Mouse (Mus musculus) cerebellum, adult 9-10 months (tissue): ENCODE measurements around the gene Ttc28.

Source experiments
- DNase-seq: peaks from one replicate; pipeline ENCODE4 v3.0.0; 2022

Ttc28 gene

DNA sequence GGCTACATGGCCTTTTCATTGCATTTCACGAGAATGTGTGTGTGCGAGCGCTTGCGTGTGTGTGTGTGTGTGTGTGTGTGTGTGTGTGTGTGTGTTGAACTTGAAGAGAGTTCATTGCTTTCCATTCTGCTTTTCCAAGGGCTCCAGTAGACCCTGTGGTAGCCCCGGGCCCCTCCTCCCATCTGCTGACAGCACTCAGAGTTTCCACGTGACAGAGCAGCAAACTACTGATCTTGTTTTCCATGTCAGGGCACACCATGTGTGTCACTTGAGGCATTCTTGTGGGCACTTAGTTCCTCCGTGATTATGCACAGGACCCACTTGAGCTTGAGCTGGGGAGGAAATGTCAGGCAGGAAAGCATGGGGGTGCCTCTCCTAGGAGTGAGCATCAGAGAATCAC is 177.5 kb downstream of the Ttc28 start:
- no peak for DNase-seq

GRCm38 (mm10) chr5:111058401-111059139 is 179.0 kb downstream of the Ttc28 start:
- DNase-seq: peak; percentile 51

DNA sequence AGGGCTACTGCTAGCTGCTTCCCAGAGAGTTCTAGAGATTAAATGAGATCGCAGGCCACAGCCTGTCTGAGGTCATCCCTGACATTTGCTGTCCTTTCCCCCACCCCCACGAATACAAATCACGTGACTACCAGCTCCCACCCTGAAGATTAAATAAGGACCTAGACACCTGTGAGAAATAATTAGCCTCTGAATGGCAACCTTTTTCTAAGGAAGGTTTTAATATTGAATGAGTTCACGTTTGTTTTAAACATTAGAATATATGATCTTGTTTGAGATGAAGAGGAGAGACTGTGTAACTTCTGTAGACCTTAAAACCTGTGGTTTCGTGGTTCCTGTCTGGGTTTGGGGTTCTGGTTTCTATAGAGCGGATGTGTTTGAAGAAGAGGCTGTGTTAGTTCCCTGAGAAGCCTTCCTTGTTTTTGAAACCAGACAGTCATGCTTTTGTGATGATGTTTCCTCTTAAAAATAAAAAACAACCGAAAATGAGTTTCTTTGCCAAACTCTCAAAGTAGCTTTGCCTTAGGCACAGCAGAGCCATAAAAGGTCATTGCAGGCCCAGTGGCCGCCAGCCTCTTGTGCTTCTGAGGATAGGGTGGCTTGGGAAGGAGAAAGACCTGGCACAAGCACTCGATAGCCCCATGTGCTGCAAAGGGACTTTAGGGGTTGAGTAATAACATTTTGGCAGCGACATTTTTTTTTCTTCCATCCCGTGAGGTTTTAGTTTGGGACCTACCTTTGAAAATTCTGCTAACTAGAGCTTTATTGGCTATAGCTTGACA is 179.7 kb downstream of the Ttc28 start:
- no peak for DNase-seq

- no peak for DNase-seq
These were observed 180.7 kb downstream of the Ttc28 start for GRCm38 (mm10) chr5:111060246-111060745.

- no peak for DNase-seq
These were observed 183.6 kb downstream of the Ttc28 start for GRCm38 (mm10) chr5:111063155-111063554.

DNA sequence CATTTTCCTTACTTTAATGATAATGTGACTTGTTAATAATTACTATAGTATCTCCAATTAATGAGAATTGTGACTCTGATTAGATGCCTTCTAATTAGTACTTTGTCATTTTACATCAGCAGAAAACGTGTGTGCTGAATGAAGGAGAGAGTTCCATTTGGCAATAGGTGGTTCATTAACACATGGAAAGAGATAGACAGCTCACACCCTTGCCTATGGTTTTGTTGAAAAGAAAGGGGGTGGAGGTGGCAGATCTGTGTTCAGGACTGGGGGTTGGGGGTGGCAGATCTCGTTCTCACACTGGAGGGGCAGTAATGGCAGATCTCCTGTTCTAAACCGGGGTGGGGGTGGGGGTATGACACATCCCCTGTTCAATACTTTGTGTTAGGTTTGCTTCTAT is 184.4 kb downstream of the Ttc28 start:
- DNase-seq: no peak

DNA sequence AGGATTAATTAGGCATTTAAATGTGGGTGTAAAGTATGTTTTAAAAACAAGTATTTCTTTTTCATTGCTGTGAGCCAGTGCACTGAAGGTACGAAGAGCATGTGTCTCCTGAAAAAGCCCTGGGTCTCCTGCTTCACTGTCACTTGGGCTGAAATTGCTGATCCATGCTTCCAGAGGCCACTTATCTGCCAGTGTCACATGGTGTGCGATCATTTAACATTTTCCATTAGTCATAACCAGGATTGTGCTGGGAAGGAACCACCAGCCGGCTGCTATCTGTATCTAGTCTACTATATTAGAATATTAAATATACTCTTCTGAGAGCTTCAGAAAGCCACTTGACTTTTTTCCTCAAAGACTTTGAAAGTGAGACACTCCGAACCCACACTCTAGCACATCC is 186.2 kb downstream of the Ttc28 start:
- DNase-seq: no peak

GRCm38 (mm10) chr5:111069503-111069902 is 189.9 kb downstream of the Ttc28 start:
- DNase-seq: no peak

- DNase-seq: no peak
These were observed 190.3 kb downstream of the Ttc28 start for GRCm38 (mm10) chr5:111069931-111070330.

GRCm38 (mm10) chr5:111070361-111070760 is 190.8 kb downstream of the Ttc28 start:
- DNase-seq: no peak

GRCm38 (mm10) chr5:111073316-111073736 is 193.7 kb downstream of the Ttc28 start:
- DNase-seq: no peak

- no peak for DNase-seq
These were observed 194.4 kb downstream of the Ttc28 start for GRCm38 (mm10) chr5:111074050-111074449.

GRCm38 (mm10) chr5:111075841-111076240 is 196.2 kb downstream of the Ttc28 start:
- no peak for DNase-seq

GRCm38 (mm10) chr5:111077261-111077660 is 197.7 kb downstream of the Ttc28 start:
- DNase-seq: no peak

GRCm38 (mm10) chr5:111080601-111081000 is 201.0 kb downstream of the Ttc28 start:
- no peak for DNase-seq

DNA sequence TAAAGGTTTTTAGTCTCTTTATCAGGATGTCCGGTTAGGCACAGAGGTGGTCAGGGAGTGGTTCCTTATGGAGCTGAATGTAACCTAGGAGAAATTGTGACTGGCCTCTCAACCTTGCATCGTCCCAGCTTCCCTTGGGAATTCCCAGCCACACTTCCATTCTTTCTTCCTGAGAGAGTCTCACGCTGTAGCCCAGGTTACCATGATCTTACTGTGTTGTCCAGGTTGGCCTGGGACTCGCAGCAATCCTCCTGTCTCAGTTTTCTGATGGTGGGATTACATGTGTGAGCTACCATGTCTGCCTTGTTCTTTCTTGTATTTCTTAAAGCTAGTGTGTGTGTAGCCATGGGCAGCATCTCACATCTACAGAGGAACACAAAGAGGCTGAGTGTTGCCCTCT is 206.2 kb downstream of the Ttc28 start:
- no peak for DNase-seq

GRCm38 (mm10) chr5:111096750-111097149 is 217.1 kb downstream of the Ttc28 start:
- DNase-seq: no peak

DNA sequence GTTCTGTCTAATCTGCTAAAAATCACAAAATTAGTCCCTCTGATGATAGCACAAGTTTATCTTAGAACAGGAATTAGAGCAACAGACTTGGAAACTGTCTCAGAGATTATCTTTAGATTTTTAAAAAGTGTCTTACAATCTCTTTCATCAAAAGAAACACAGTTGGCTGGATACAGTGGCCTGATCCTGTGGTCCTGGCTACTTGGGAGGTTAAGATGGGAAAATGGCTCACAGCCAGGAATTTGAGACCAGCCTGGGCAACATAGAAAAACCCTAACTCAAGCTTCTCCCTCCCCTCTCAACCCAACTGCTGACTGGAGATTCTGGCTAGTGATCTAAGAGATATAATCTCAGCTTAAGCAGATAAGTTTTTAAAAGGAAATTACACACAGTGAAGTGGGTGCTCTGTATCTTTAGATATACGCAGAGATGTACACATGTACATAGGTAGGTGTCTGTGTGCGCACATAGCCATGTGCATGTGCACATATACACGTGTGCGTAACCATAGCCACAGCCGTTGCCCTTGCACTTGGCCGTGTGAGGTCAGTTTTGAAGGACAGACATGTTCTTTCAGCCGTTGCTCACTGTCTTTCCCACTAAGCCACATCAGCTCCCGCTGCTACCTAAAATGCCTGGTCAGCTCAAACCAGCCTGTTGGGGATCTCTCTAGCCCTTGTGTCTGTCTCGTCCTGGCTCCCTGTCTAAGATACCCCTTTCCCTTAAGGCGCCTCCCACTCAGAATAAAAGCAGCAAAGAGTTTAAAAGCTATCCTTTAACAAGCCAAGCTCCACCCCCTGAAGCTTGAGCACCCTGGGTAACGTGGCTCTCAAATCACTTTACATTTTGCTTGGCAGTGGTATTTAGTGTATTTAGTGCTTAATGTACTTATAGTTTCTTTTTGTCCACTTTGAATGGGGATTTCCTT is 217.9 kb downstream of the Ttc28 start:
- no peak for DNase-seq

DNA sequence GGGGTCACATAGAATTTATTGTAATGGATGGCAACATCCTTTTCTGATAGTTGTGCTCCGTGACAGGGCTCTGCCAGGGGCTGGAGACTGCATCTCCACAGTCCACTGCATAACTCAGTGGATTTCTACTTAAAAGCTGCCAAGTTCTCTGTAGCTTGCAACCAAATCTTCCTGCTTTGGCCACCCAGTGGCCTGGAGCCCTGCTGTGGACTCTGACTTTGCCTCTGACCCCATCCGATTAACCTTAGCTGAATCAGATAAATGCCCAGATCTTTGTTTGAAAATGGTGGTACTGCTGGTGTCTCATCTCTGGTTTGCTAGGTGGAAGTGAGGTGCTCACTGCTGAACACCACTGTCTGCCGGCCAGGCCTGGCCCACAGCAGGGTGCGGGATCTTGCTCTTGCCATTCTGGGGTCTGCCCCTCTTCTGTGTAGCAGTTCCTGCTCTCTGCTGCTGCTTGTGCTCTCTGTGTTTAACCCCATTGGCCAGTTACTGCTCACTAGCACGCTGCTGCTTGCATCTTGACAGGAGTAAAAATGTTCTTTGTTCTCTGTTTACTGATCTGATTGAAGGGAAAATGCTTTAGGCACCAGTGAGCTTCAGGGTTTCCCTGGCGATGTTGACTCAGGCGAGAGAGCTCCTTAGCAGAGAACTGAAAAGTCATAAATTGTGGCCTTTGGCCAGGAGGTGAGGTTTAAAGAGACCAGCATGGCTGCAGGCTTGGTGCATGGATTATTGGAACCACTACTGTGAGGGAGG is 219.1 kb downstream of the Ttc28 start:
- no peak for DNase-seq

- DNase-seq: no peak
These were observed 221.0 kb downstream of the Ttc28 start for GRCm38 (mm10) chr5:111100585-111100984.

DNA sequence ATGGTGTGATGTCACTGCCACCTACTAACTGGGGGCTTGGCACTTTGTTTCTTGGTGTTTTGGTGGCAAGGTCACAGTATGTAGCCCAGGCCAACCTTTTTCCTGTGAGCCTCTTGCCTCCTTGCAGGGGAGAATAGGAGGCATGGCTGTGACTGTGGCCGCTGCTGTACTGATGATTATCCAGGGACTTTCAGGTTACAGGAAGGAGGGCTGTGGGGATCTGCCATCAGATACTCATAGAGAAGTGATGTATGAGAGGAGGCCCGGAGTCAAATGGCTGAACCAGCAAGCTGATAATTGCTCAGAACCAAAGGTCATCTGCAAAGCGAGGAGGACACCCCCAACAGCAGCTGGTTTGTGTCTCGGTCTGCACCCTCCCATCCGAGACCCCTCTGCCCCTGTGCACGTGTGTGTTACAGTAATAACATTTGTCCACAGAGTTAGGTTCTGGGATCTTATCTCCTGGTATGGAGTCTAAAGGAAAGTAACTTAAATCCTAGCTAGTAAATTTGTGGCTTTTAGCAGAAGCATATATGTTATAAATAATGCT is 221.9 kb downstream of the Ttc28 start:
- DNase-seq: no peak

DNA sequence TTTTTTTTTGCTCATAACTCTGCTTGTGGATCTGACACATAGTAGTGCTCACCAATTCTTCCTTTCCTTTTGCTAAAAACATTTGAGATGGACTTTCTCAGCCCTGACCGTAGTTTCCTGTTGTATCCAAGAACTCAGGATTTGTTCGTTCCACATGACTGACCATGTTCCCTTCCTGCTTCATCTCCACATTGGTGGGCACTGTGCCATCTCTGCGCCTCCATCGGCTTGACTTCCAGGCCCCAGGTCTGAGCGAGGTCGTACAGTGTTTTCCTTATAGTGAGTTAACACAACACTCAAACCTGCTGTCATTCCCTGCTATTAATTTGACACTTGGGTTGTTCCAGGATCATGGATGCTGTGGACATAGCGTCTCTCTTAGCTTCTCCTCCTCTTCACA is 225.2 kb downstream of the Ttc28 start:
- no peak for DNase-seq
